Mouse (Mus musculus) mouse trophoblast stem cell (cell line): ENCODE measurements around the gene Mrpl36.

Source experiments
- in situ Hi-C, 2 experiments: fragments of 300-500 bp; cut with MseI, MboI; formaldehyde crosslinking; loops; 2 replicates in 1 of 2; 3 replicates in 1 of 2; pipeline ENCODE4 v1.15.1; 2025

Mrpl36 gene

DNA sequence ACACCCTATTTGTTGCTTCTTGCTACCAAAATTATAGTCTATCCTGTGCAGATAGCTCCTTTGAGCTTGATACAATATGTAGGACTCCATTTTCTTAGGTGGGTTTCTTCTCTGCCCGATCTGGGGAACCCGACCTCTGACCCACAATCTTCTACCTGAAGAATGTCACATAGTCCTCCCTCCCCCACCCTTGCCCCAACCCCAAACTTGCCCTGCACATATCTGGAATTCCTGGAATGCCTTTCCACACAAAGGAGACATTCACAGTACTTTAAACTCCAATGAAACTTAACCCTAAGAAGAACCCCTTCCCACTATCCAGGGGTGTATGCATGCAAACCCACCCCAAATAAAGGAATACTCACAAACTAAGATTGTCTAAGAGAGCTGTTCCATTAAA lies 17.8 kb downstream of the Mrpl36 start:
- in situ Hi-C loops = no loop called here

DNA sequence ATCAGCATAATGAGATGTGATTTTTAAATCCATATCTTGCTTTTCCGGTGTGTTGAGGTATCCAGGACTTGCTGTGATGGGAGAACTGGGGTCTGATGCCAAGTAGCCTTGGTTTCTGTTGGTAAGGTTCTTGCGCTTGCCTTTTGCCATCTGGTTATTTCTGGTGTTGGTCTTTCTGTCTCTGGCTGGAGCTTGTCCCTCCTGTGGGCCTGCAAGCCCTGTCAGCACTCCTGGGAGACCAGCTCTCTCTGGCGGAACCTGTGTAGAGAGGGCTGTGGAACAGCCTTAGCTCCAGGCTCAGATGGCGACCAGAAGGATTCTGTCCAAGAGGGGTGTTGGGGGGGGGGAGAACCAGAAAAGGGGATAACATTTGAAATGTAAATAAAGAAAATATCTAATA lies 18.4 kb downstream of the Mrpl36 start:
- in situ Hi-C loops = no loop called here

DNA sequence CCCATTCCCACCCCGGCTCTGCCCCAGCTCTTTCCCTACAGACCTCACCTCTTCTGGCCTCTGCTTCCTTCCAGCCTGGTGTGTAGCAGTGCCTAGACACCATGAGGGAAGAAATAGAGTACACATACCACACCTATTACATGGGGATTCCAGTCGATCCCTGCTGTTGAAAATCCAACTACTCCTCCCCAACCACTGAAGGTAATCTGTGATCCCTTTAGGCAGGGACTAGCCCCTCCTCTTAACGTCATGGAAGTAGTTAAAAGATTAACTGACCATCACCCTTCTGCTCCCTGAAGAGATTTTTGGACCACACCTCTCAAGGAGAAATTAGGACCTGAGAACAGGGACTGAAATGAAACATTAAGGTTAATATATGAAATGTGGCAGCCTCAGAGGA lies 18.9 kb downstream of the Mrpl36 start:
- in situ Hi-C loops = no loop called here

DNA sequence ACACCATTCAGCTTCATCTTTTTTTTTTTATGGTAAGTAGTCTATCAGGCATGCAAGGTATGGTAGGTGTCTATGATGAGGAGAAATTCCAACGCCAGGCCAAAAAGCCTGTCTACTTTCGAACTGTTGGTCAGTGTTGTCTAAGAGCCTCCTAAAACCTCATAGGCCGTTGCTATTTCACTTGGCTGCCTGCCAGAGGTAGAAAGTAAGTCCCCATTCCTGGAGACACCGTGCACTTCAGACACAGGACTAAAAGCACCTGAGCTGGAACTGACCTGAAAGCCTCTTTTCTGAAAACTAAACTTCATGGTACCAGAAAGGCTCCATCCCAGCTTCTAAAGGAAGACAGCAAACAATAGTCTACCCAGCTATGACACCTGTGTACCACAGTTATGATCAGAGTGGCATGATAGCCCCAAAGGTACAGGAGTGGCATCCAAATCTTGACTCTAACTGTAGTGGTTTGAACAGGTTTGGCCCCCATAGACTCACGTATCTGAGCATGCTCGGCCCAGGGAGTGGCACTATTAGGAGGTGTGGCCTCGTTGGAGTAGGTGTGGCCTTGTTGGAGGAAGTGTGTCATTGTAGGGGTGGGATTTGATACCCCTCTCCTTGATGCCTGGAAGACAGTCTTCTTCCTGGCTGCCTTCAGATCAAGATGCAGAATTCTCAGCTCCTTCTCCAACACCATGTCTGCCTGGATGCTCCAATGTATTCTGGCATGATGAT lies 19.8 kb downstream of the Mrpl36 start:
- in situ Hi-C loops = no loop called here

DNA sequence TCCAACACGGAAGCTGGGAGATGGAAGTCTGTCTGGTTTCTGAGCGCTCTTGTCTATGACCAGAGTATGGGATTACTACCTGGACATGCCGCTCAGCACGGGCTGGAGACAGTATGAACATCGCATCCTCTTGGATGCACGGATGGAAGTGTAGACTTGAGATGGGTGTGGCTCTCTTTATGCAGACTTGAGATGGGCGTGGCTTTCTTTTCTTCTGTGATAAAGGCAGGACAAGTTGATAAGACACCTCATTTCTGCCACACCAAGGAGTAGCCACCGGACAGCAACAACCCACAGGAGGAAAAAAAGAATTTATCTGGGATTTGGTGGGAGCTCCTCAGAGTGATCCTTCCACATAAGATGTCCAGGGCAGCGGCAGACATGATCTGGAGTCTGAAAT lies 22.4 kb downstream of the Mrpl36 start:
- in situ Hi-C loops = no loop called here

DNA sequence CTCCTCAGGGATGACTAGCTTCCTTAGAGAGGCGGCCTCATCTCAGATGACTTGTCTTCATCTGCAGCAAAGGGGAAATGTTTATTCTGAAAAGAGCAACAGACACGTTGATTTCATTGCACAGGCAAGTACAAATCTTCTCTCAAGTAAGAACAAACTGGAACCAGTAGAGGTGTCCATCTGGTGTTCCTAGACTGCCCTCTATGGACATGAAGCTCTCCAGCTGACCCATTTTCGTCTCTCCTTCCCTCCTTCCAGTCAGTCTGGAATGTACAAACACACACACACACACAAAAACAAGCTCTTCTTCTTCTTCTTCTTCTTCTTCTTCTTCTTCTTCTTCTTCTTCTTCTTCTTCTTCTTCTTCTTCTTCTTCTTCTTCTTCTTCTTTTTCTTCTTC lies 23.6 kb downstream of the Mrpl36 start:
- in situ Hi-C loops = no loop called here

DNA sequence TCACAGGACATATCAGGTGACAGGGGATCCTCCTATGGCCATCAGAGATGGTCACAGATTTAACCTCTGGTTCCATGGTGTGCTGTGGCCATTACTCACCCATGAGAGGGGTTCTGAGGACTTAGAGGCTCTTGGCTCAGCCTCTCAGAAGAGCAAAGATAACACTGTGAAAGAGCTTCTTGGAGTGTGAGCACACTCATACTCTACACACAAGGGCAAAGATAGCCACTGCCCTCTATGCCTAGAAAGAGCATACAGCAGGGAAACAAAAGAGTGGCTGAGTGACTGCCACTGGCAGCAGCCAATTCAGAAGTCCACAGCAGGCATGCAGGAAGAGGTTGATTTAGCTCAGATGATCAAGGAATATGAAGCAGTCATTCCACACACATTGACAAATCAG lies 24.2 kb downstream of the Mrpl36 start:
- in situ Hi-C loops = no loop called here

DNA sequence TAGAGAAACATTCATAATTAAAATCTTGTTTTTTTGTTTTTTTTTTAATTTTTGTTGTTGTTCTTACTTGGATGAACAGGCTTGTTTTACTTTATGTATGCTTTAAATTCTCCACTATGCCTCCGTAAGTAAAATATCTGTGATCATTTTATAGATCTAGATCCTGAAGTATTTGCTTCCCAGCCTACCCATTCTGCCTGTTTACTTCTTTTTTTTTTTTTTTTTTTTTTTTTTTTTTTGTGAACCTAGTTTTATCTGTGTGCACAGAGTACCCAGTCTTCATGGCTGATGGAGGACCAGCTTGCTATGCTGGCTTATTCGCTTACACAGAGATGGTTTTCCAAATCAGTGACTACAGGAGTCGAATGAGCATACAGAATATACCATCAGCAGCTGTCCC lies 28.8 kb downstream of the Mrpl36 start:
- in situ Hi-C loops = no loop called here

DNA sequence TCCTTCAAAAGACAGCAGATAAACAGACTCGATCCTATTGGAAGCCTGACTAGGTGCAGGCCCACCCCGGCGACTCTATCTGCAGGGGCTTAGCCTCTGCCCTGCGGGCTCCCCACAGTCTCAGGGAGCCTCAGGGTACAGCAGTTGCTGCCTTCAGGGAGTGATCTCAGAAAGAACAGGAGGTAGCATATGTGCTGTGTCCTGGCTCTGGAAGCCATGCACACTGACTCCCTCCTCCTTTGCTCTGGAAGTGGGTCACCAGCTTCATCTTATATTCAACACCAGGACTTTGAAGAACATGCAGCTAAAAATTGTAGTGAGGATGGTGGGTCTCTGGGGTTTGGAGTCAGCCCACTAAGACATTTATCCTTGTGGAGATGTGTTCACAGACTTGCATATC lies 45.1 kb downstream of the Mrpl36 start:
- in situ Hi-C loops = no loop called here

DNA sequence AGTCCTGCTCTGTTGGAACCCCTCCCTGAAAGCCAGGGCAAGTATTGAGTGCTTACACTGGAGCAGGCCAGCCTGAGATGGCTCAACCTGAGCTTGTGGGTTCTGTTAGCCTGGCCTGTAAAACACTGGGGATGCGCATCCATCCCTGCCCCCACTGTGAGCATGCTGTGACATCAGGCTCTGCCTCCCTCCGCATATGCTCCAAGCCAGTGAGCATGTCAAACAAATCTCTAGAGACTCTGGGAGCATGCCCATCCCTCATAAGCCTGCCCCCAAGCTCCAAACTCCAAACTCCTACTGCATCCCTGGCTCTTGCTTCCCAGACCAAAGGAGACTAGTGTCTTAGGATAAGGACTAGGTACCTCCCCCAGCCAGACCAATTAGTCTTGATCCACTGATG lies 46.3 kb downstream of the Mrpl36 start:
- in situ Hi-C loops = no loop called here

DNA sequence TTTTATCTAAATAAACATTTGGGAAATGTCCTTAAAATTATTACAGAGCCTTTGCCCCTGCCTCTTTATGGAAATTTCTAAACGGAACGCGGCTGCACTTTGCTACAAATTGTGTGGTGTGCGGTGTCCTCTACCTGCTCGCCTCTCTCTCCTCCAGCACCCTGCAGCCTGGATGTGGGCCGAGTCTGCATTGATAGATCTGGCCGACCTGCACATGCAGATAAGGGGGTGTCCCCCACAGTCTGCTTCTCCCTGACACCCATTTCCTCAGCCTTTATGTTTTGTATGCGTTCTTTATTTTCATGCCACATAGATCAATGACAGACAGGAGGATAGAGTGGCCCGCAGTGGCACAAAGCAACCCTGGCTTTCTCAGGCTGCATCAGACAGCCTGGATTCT lies 49.3 kb downstream of the Mrpl36 start:
- in situ Hi-C loops = no loop called here
